Mouse (Mus musculus) hindbrain, embryonic 12.5 days (tissue): ENCODE results near the gene Vmn2r17. TPM values are rescaled to one million over a fixed set of nuclear protein-coding genes. Genes with fewer than 3 reads are reported as not detected.

Source experiments
- ATAC-seq: fragments of 200-750 bp; cut with Nextera tagmentation; 2 replicates; pipeline ENCODE4 v1.8.0; 2017; ENCODE audit warnings: moderate TSS enrichment; ENCODE audit not compliant: low FRiP score
- H3K27ac ChIP-seq: fragments of 300-500 bp; sonication (generic); 2 replicates; pipeline ENCODE4 v1.5.1; 2016; ENCODE audit warnings: mild to moderate bottlenecking
- H3K27me3 ChIP-seq: fragments of 300-500 bp; sonication (generic); 2 replicates; pipeline ENCODE4 v1.6.1; 2016; ENCODE audit warnings: mild to moderate bottlenecking
- H3K36me3 ChIP-seq: fragments of 300-500 bp; sonication (generic); 2 replicates; pipeline ENCODE4 v1.6.1; 2016; ENCODE audit warnings: mild to moderate bottlenecking
- H3K4me1 ChIP-seq: fragments of 300-500 bp; sonication (generic); 2 replicates; pipeline ENCODE4 v1.6.1; 2016
- H3K4me2 ChIP-seq: fragments of 300-500 bp; sonication (generic); replicated peaks from 2 replicates; pipeline ENCODE4 v1.6.1; 2016; ENCODE audit warnings: mild to moderate bottlenecking
- H3K4me3 ChIP-seq: fragments of 300-500 bp; sonication (generic); 2 replicates; pipeline ENCODE4 v1.5.1; 2016; ENCODE audit warnings: mild to moderate bottlenecking
- H3K9ac ChIP-seq: fragments of 300-500 bp; sonication (generic); 2 replicates; pipeline ENCODE4 v1.6.1; 2016; ENCODE audit warnings: mild to moderate bottlenecking, moderate library complexity
- H3K9me3 ChIP-seq: fragments of 300-500 bp; sonication (generic); replicated peaks from 2 replicates; pipeline ENCODE4 v1.6.1; 2016; ENCODE audit warnings: mild to moderate bottlenecking
- WGBS: fragments of 180-500 bp; shearing (Covaris S2); methylation state at CpG from one replicate; pipeline ENCODE4 v1.1.7; 2016; 5-methylcytosine and 5-hydroxymethylcytosine counted together
- polyA plus RNA-seq: library from polyadenylated mRNA; unstranded; fragments of >200 nt; fragmentation: Nextera tagmentation; extraction: Ambion mirVana; gene quantifications from 2 replicates; pipeline ENCODE4 v1.2.1, GENCODE M21; 2016

The Vmn2r17 gene
- not detected in 2 replicates for polyA plus RNA-seq

GRCm38 (mm10) chr5:109419388-109419787 lies at the start of gene Vmn2r17:
TSS of gene Vmn2r17 (plus strand) at chr5:109419688.
- no peak within 1 kb of the TSS for H3K27ac ChIP-seq
- no peak within 1 kb of the TSS for H3K4me3 ChIP-seq
- no peaks in the 10 kb centered on the region for H3K4me1 ChIP-seq
- H3K27me3 ChIP-seq, result no peaks in the 10 kb centered on the region
- no peak within 1 kb of the TSS for H3K9ac ChIP-seq
- ATAC-seq, result no peak
- 0 out of 2 replicates have a peak, but pooled peaks cover 9% of the 10 kb centered on the region for H3K9me3 ChIP-seq
- H3K36me3 ChIP-seq, result no peaks in the 10 kb centered on the region
- WGBS, result 60% methylated on average over 2 of the region's 2 CpGs
- no peak within 1 kb of the TSS for H3K4me2 ChIP-seq

- WGBS, result 19% methylated on average over 21 of the region's 21 CpGs
- Histone ChIP-seq H3K36me3 (no peaks in the 10 kb centered on the region), H3K27ac (no peak overlapping the region), H3K9ac (no peak overlapping the region), H3K27me3 (no peaks in the 10 kb centered on the region), H3K9me3 (peaks cover 36% of the 10 kb centered on the region), H3K4me1 (no peaks in the 10 kb centered on the region), H3K4me2 (peak overlapping the region; percentile 37), H3K4me3 (peak overlapping the region; percentile 18)
- peak; percentile 84 for ATAC-seq
These were observed 47.4 kb downstream of the Vmn2r17 start for GRCm38 (mm10) chr5:109466576-109467506.

- ATAC-seq, result no peak
- H3K27me3 ChIP-seq, result no peaks in the 10 kb centered on the region
These were observed 87.2 kb downstream of the Vmn2r17 start for GRCm38 (mm10) chr5:109506729-109507128.

More at GRCm38 (mm10) chr5:109506729-109507128, 87.2 kb downstream of the Vmn2r17 start:
- Histone ChIP-seq H3K27ac (no peak overlapping the region), H3K4me2 (no peak overlapping the region), H3K9me3 (peaks cover 9% of the 10 kb centered on the region), H3K4me3 (no peak overlapping the region), H3K9ac (no peak overlapping the region), H3K36me3 (no peaks in the 10 kb centered on the region), H3K4me1 (no peaks in the 10 kb centered on the region)
- WGBS, result 18% methylated on average over 1 of the region's 1 CpGs

Other genes with a start within 250 kb of the Vmn2r17 start
- gene Vmn2r13, start 227.5 kb upstream of the Vmn2r17 start, polyA plus RNA-seq, result not detected in 2 replicates
- gene Vmn2r14, start 195.0 kb upstream of the Vmn2r17 start, polyA plus RNA-seq, result not detected in 2 replicates
- gene Vmn2r15, start 122.0 kb upstream of the Vmn2r17 start, polyA plus RNA-seq, result not detected in 2 replicates
- gene Vmn2r16, start 89.5 kb upstream of the Vmn2r17 start, polyA plus RNA-seq, result not detected in 2 replicates
- gene Crlf2, start 139.3 kb downstream of the Vmn2r17 start, polyA plus RNA-seq, result 8.8 and 9.0 TPM in 2 replicates